Mouse (Mus musculus): ENCODE data around the gene Zfp775. TPM values are rescaled to one million over a fixed set of nuclear protein-coding genes. Genes with fewer than 3 reads are reported as not detected.

The Zfp775 gene
- polyA plus RNA-seq, 1 experiment from 2014 or later: 15.7 TPM

- Histone ChIP-seq H3K4me1 (no peaks in the 10 kb centered on the region), H3K9ac (replicated peaks) (no peak overlapping the region), H3K27me3 (no peaks in the 10 kb centered on the region), H3K4me3 (no peak overlapping the region), H3K36me3 (no peaks in the 10 kb centered on the region), H3K9me3 (no peaks in the 10 kb centered on the region), H3K4me2 (replicated peaks) (no peak overlapping the region), H3K27ac (replicated peaks) (no peak overlapping the region)
- WGBS: 43% methylated on average over 6 of the region's 6 CpGs
- ATAC-seq (ENCODE audit: low FRiP score, low read depth): no peak
Observed at GRCm38 (mm10) chr6:48636515-48636914, 34.7 kb downstream of the Zfp775 start.

GRCm38 (mm10) chr6:48637811-48638500, 36.1 kb downstream of the Zfp775 start:
- Histone ChIP-seq H3K36me3 (no peaks in the 10 kb centered on the region), H3K27ac (replicated peaks) (no peak overlapping the region), H3K27me3 (no peaks in the 10 kb centered on the region), H3K9me3 (no peaks in the 10 kb centered on the region), H3K4me1 (no peaks in the 10 kb centered on the region), H3K9ac (replicated peaks) (no peak overlapping the region), H3K4me3 (no peak overlapping the region), H3K4me2 (replicated peaks) (no peak overlapping the region)
- 68% methylated on average over 6 of the region's 6 CpGs for WGBS
- no peak for ATAC-seq (ENCODE audit: low FRiP score, low read depth)

- no peaks in the 10 kb centered on the region for H3K36me3 ChIP-seq
- H3K4me3 ChIP-seq: no peak overlapping the region
- H3K9me3 ChIP-seq: no peaks in the 10 kb centered on the region
- 84% methylated on average over 2 of the region's 2 CpGs for WGBS
- H3K27me3 ChIP-seq: no peaks in the 10 kb centered on the region
- no peak overlapping the region for H3K27ac ChIP-seq (replicated peaks)
- ATAC-seq (ENCODE audit: low FRiP score, low read depth): no peak
- H3K4me2 ChIP-seq (replicated peaks): no peak overlapping the region
- H3K4me1 ChIP-seq: no peaks in the 10 kb centered on the region
- no peak overlapping the region for H3K9ac ChIP-seq (replicated peaks)
Observed at GRCm38 (mm10) chr6:48638553-48638952, 36.7 kb downstream of the Zfp775 start.

GRCm38 (mm10) chr6:48641391-48641790, 39.5 kb downstream of the Zfp775 start:
- H3K27me3 ChIP-seq: 0 out of 2 replicates have a peak, but pooled peaks cover 5% of the 10 kb centered on the region
- no peak overlapping the region for H3K9ac ChIP-seq (replicated peaks)
- peaks cover 2% of the 10 kb centered on the region; the same call in 1 of the 2 replicates for H3K4me1 ChIP-seq
- ATAC-seq (ENCODE audit: low FRiP score, low read depth): no peak
- no peak overlapping the region for H3K4me2 ChIP-seq (replicated peaks)
- no peaks in the 10 kb centered on the region for H3K36me3 ChIP-seq
- no peaks in the 10 kb centered on the region for H3K9me3 ChIP-seq
- H3K4me3 ChIP-seq: no peak overlapping the region
- no peak overlapping the region for H3K27ac ChIP-seq (replicated peaks)
- WGBS: 81% methylated on average over 6 of the region's 6 CpGs

GRCm38 (mm10) chr6:48642764-48643292, 41.0 kb downstream of the Zfp775 start:
- no peaks in the 10 kb centered on the region for H3K9me3 ChIP-seq
- ATAC-seq (ENCODE audit: low FRiP score, low read depth): no peak
- H3K9ac ChIP-seq (replicated peaks): no peak overlapping the region
- 0 out of 2 replicates have a peak, but pooled peaks cover 5% of the 10 kb centered on the region for H3K27me3 ChIP-seq
- H3K36me3 ChIP-seq: no peaks in the 10 kb centered on the region
- WGBS: 24% methylated on average over 4 of the region's 4 CpGs
- H3K27ac ChIP-seq (replicated peaks): no peak overlapping the region
- H3K4me2 ChIP-seq (replicated peaks): no peak overlapping the region
- no peak overlapping the region for H3K4me3 ChIP-seq
- peaks cover 2% of the 10 kb centered on the region; the same call in 1 of the 2 replicates for H3K4me1 ChIP-seq

DNA sequence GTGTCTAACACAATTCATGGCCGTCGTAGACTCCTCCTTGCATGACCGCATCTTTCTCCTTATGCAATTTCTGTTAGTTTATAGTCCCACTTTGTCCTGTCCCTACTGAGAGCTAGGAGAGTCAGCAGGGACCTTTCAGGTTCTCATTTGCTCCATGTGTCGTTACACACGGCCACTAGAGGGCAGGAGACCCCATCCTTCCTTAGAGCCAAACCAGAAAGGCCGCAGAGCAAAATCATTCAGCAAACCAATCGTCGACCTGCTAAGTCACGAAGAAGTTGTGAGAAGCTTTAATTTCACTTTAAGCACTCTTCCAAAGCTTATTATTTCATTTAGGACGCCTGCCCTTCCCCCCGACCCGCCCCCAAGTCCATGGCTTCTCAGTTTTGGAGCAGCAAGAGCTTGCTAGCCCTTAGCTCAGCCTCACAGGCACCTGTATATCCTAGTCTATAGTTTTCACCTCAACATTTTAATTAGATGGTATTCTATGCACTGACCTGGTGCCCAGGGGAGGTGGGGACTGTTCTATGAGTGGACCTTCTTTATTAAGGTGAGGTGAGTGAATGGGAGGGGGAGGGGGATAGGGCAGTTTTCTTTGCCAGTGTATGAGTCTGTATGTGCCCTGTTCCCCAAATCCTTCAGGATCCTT, 43.9 kb downstream of the Zfp775 start:
- 12% methylated on average over 12 of the region's 12 CpGs for WGBS
- Histone ChIP-seq H3K4me3 (no peak overlapping the region), H3K4me1 (peaks cover 2% of the 10 kb centered on the region; the same call in 1 of the 2 replicates), H3K9me3 (no peaks in the 10 kb centered on the region), H3K9ac (replicated peaks) (no peak overlapping the region), H3K27me3 (0 out of 2 replicates have a peak, but pooled peaks cover 5% of the 10 kb centered on the region), H3K27ac (replicated peaks) (no peak overlapping the region), H3K36me3 (no peaks in the 10 kb centered on the region), H3K4me2 (replicated peaks) (no peak overlapping the region)
- ATAC-seq (ENCODE audit: low FRiP score, low read depth): peak; percentile 19; the same call in 1 of the 2 replicates

GRCm38 (mm10) chr6:48646309-48646690, 44.4 kb downstream of the Zfp775 start:
- H3K4me1 ChIP-seq: peaks cover 2% of the 10 kb centered on the region; the same call in 1 of the 2 replicates
- no peaks in the 10 kb centered on the region for H3K9me3 ChIP-seq
- H3K36me3 ChIP-seq: no peaks in the 10 kb centered on the region
- no peak overlapping the region for H3K4me2 ChIP-seq (replicated peaks)
- H3K27ac ChIP-seq (replicated peaks): no peak overlapping the region
- no peak overlapping the region for H3K4me3 ChIP-seq
- WGBS: 88% methylated on average over 4 of the region's 4 CpGs
- 0 out of 2 replicates have a peak, but pooled peaks cover 5% of the 10 kb centered on the region for H3K27me3 ChIP-seq
- H3K9ac ChIP-seq (replicated peaks): no peak overlapping the region
- no peak for ATAC-seq (ENCODE audit: low FRiP score, low read depth)

- no peak within 1 kb of the TSS for H3K4me2 ChIP-seq (replicated peaks)
- peaks cover 2% of the 10 kb centered on the region; the same call in 1 of the 2 replicates for H3K4me1 ChIP-seq
- 52% methylated on average over 3 of the region's 3 CpGs for WGBS
- no peak for ATAC-seq (ENCODE audit: low FRiP score, low read depth)
- no peak within 1 kb of the TSS for H3K9ac ChIP-seq (replicated peaks)
- 0 out of 2 replicates have a peak, but pooled peaks cover 5% of the 10 kb centered on the region for H3K27me3 ChIP-seq
- H3K36me3 ChIP-seq: no peaks in the 10 kb centered on the region
- no peak within 1 kb of the TSS for H3K4me3 ChIP-seq
- H3K27ac ChIP-seq (replicated peaks): no peak within 1 kb of the TSS
- H3K9me3 ChIP-seq: no peaks in the 10 kb centered on the region
Observed at GRCm38 (mm10) chr6:48646995-48647394, 45.1 kb downstream of the Zfp775 start, which contains the start of gene Gimap8. Gene Gimap8, plus strand, starts transcription at chr6:48647234.

GRCm38 (mm10) chr6:48647611-48648010, 45.7 kb downstream of the Zfp775 start:
- 89% methylated on average over 2 of the region's 2 CpGs for WGBS
- H3K9ac ChIP-seq (replicated peaks): no peak overlapping the region
- H3K4me3 ChIP-seq: no peak overlapping the region
- no peak overlapping the region for H3K4me2 ChIP-seq (replicated peaks)
- H3K27me3 ChIP-seq: 0 out of 2 replicates have a peak, but pooled peaks cover 5% of the 10 kb centered on the region
- peaks cover 2% of the 10 kb centered on the region; the same call in 1 of the 2 replicates for H3K4me1 ChIP-seq
- H3K27ac ChIP-seq (replicated peaks): no peak overlapping the region
- no peak for ATAC-seq (ENCODE audit: low FRiP score, low read depth)
- no peaks in the 10 kb centered on the region for H3K9me3 ChIP-seq
- H3K36me3 ChIP-seq: no peaks in the 10 kb centered on the region

- no peak overlapping the region for H3K9ac ChIP-seq (replicated peaks)
- H3K9me3 ChIP-seq: no peaks in the 10 kb centered on the region
- no peak overlapping the region for H3K4me2 ChIP-seq (replicated peaks)
- ATAC-seq (ENCODE audit: low FRiP score, low read depth): no peak
- 86% methylated on average over 4 of the region's 4 CpGs for WGBS
- H3K4me1 ChIP-seq: peaks cover 2% of the 10 kb centered on the region; the same call in 1 of the 2 replicates
- no peak overlapping the region for H3K4me3 ChIP-seq
- no peaks in the 10 kb centered on the region for H3K36me3 ChIP-seq
- 0 out of 2 replicates have a peak, but pooled peaks cover 5% of the 10 kb centered on the region for H3K27me3 ChIP-seq
- no peak overlapping the region for H3K27ac ChIP-seq (replicated peaks)
Observed at GRCm38 (mm10) chr6:48648779-48649178, 46.9 kb downstream of the Zfp775 start.

DNA sequence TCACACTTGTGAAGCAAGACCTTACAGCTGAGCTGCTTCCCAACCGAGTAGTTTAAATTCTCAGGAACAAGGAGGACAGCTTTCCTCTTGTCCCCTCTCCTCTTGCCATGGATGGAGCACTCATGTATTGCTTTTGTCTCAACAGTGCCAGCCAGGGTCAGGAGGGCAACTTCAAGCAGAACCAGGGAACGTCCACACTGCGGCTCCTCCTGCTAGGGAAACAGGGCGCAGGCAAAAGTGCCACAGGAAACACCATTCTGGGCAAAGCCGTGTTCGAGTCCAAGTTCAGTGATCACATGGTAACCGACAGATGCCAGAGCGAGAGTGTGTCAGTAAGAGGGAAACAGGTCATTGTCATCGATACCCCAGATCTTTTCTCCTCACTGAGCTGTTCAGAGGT, 48.2 kb downstream of the Zfp775 start:
- Histone ChIP-seq H3K27me3 (0 out of 2 replicates have a peak, but pooled peaks cover 4% of the 10 kb centered on the region), H3K27ac (replicated peaks) (no peak overlapping the region), H3K4me3 (no peak overlapping the region), H3K4me2 (replicated peaks) (no peak overlapping the region), H3K36me3 (no peaks in the 10 kb centered on the region), H3K9me3 (no peaks in the 10 kb centered on the region), H3K4me1 (peaks cover 2% of the 10 kb centered on the region; the same call in 1 of the 2 replicates), H3K9ac (replicated peaks) (no peak overlapping the region)
- 87% methylated on average over 9 of the region's 9 CpGs for WGBS
- ATAC-seq (ENCODE audit: low FRiP score, low read depth): no peak

- Histone ChIP-seq H3K4me1 (no peaks in the 10 kb centered on the region), H3K4me2 (replicated peaks) (no peak overlapping the region), H3K4me3 (no peak overlapping the region), H3K9me3 (no peaks in the 10 kb centered on the region), H3K27ac (replicated peaks) (no peak overlapping the region), H3K9ac (replicated peaks) (no peak overlapping the region), H3K36me3 (no peaks in the 10 kb centered on the region), H3K27me3 (no peaks in the 10 kb centered on the region)
- WGBS: 92% methylated on average over 5 of the region's 5 CpGs
- ATAC-seq (ENCODE audit: low FRiP score, low read depth): no peak
Observed at GRCm38 (mm10) chr6:48658721-48659120, 56.9 kb downstream of the Zfp775 start.

Data from midbrain, embryonic 12.5 days (tissue).